Mouse (Mus musculus) erythroblast, embryonic 14.5 days (primary cell): ENCODE measurements around the gene Uqcrh.

Experiments used
- GATA1 ChIP-seq: IDR thresholded peaks from 2 replicates; pipeline ENCODE4 v1.6.1; 2012; ENCODE audit warnings: low read length, inconsistent platforms, mixed read lengths
- TAL1 ChIP-seq: IDR thresholded peaks from 3 replicates; pipeline ENCODE4 v1.6.1; 2012; ENCODE audit warnings: low read length, inconsistent platforms, mixed read lengths

DNA sequence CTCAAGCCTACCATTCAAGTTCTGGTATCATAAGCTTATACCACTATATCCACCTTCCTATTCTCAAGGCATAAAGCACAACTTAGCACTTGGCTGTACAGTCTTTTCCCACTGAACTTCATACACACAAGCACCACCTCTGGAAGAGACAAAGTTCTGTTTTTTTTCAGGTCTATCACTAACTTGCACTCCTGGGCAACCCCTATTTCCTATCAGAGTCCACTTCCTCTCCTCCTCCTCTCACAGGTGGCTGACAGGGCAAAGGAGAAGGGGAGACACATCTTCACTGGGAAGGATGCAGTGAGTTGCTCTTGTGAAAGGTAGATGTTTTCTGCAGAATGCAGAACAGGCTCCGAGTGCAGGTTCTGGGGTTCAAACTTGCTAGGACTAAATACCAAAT lies 27.2 kb downstream of the Uqcrh start:
- TF ChIP-seq GATA1 = no peak
- no peak for TF ChIP-seq TAL1
